Mouse (Mus musculus) midbrain, postnatal 0 days (tissue): ENCODE measurements at regions not wholly inside any gene's neighbourhood (a gene's known extent, or its start where the extent isn't known, plus 50 kb on each side); places are given as distances from the start of the nearest gene placed in this dataset.

Experiments
- ATAC-seq: fragments of 200-750 bp; cut with Nextera tagmentation; 2 replicates; pipeline ENCODE4 v1.8.0; 2017; ENCODE audit warnings: moderate number of reproducible peaks, mild to moderate bottlenecking, moderate TSS enrichment, moderate library complexity; ENCODE audit not compliant: low FRiP score
- DNase-seq: peaks from one replicate; pipeline ENCODE4 v3.0.0-alpha.2; 2015; ENCODE audit warnings: low spot score
- H3K27ac ChIP-seq: fragments of 300-500 bp; sonication (generic); 2 replicates; pipeline ENCODE4 v1.5.1; 2014; ENCODE audit warnings: low read depth, mild to moderate bottlenecking, low read length, mixed read lengths
- H3K27me3 ChIP-seq: fragments of 300-500 bp; sonication (generic); 2 replicates; pipeline ENCODE4 v1.6.1; 2014; ENCODE audit warnings: low read length, control low read depth, mixed read lengths; ENCODE audit not compliant: insufficient read depth
- H3K36me3 ChIP-seq: fragments of 300-500 bp; sonication (generic); 2 replicates; pipeline ENCODE4 v1.6.1; 2014; ENCODE audit warnings: low read length, control low read depth, mixed read lengths; ENCODE audit not compliant: insufficient read depth
- H3K4me1 ChIP-seq: fragments of 300-500 bp; sonication (generic); 2 replicates; pipeline ENCODE4 v1.6.1; 2014; ENCODE audit warnings: mild to moderate bottlenecking, control low read depth, antibody characterized with exemption, low read length, mixed read lengths; ENCODE audit not compliant: insufficient read depth
- H3K4me2 ChIP-seq: fragments of 300-500 bp; sonication (generic); 2 replicates; pipeline ENCODE4 v1.6.1; 2014; ENCODE audit warnings: low read depth, mild to moderate bottlenecking, low read length, mixed read lengths; ENCODE audit not compliant: poor library complexity, severe bottlenecking
- H3K4me3 ChIP-seq: fragments of 300-500 bp; sonication (generic); 2 replicates; pipeline ENCODE4 v1.5.1; 2014; ENCODE audit warnings: low read depth, mild to moderate bottlenecking, low read length, moderate library complexity
- H3K9ac ChIP-seq: fragments of 300-500 bp; sonication (generic); replicated peaks from 2 replicates; pipeline ENCODE4 v1.6.1; 2014; ENCODE audit warnings: mild to moderate bottlenecking, low read length, moderate library complexity, mixed read lengths; ENCODE audit not compliant: poor library complexity, severe bottlenecking
- H3K9me3 ChIP-seq: fragments of 300-500 bp; sonication (generic); 2 replicates; pipeline ENCODE4 v1.6.1; 2016; ENCODE audit warnings: low read length, control low read depth
- CTCF ChIP-seq: IDR thresholded peaks from 2 replicates; pipeline ENCODE4 v1.5.1; 2016; ENCODE audit warnings: antibody characterized with exemption, mild to moderate bottlenecking
- WGBS: fragments of 180-500 bp; shearing (Covaris S2); extraction: QIAGEN DNeasy Blood & Tissue Kit; methylation state at CpG from one replicate; pipeline ENCODE4 v1.1.7; 2014; 5-methylcytosine and 5-hydroxymethylcytosine counted together

- Histone ChIP-seq H3K36me3 (no peaks in the 10 kb centered on the region), H3K4me3 (no peak overlapping the region), H3K9me3 (no peaks in the 10 kb centered on the region), H3K4me1 (peaks cover 3% of the 10 kb centered on the region; the same call in 1 of the 2 replicates), H3K9ac (no peak overlapping the region), H3K27ac (no peak overlapping the region), H3K4me2 (0 out of 2 replicates have a peak overlapping the region, but pooled peaks have one; percentile 9), H3K27me3 (no peaks in the 10 kb centered on the region)
- ATAC-seq (no peak), DNase-seq (no peak)
- 39% methylated on average over 8 of the region's 8 CpGs for WGBS
- no peak for TF ChIP-seq CTCF
Observed at GRCm38 (mm10) chr4:48771836-48772235, 108.5 kb downstream of the Cavin4 start.

- DNase-seq (peak; percentile 80), ATAC-seq (no peak)
- 61% methylated on average over 12 of the region's 12 CpGs for WGBS
- H3K4me2 ChIP-seq = no peak overlapping the region
- H3K36me3 ChIP-seq = no peaks in the 10 kb centered on the region
- H3K27ac ChIP-seq = no peak overlapping the region
- H3K9me3 ChIP-seq = no peaks in the 10 kb centered on the region
- peak; percentile 84 for TF ChIP-seq CTCF
- no peaks in the 10 kb centered on the region for H3K4me1 ChIP-seq
- H3K27me3 ChIP-seq = no peaks in the 10 kb centered on the region
- no peak overlapping the region for H3K9ac ChIP-seq
- H3K4me3 ChIP-seq = no peak overlapping the region
Observed at GRCm38 (mm10) chr4:48779202-48779905, 116.0 kb downstream of the Cavin4 start.

GRCm38 (mm10) chr4:48779955-48780354 is 116.6 kb downstream of the Cavin4 start:
- Histone ChIP-seq H3K27me3 (no peaks in the 10 kb centered on the region), H3K9me3 (no peaks in the 10 kb centered on the region), H3K4me2 (no peak overlapping the region), H3K27ac (no peak overlapping the region), H3K4me1 (no peaks in the 10 kb centered on the region), H3K9ac (no peak overlapping the region), H3K4me3 (no peak overlapping the region), H3K36me3 (no peaks in the 10 kb centered on the region)
- 75% methylated on average over 2 of the region's 2 CpGs for WGBS
- no peak for TF ChIP-seq CTCF
- no peak for DNase-seq
- no peak for ATAC-seq

- DNase-seq (peak; percentile 19), ATAC-seq (no peak)
- no peaks in the 10 kb centered on the region for H3K27me3 ChIP-seq
- H3K9me3 ChIP-seq = no peaks in the 10 kb centered on the region
- WGBS = 69% methylated on average over 4 of the region's 4 CpGs
- no peak overlapping the region for H3K4me3 ChIP-seq
- no peak overlapping the region for H3K9ac ChIP-seq
- no peaks in the 10 kb centered on the region for H3K4me1 ChIP-seq
- H3K4me2 ChIP-seq = no peak overlapping the region
- no peak overlapping the region for H3K27ac ChIP-seq
- TF ChIP-seq CTCF = no peak
- no peaks in the 10 kb centered on the region for H3K36me3 ChIP-seq
Observed at GRCm38 (mm10) chr4:48781099-48781498, 117.8 kb downstream of the Cavin4 start.

- TF ChIP-seq CTCF = no peak
- Histone ChIP-seq H3K27me3 (no peaks in the 10 kb centered on the region), H3K27ac (no peak overlapping the region), H3K4me2 (no peak overlapping the region), H3K4me1 (no peaks in the 10 kb centered on the region), H3K9ac (no peak overlapping the region), H3K36me3 (no peaks in the 10 kb centered on the region), H3K9me3 (no peaks in the 10 kb centered on the region), H3K4me3 (no peak overlapping the region)
- DNase-seq (peak; percentile 6), ATAC-seq (no peak)
- 39% methylated on average over 3 of the region's 3 CpGs for WGBS
Observed at GRCm38 (mm10) chr4:48782686-48783085, 119.4 kb downstream of the Cavin4 start.

- H3K4me2 ChIP-seq = no peak overlapping the region
- H3K9ac ChIP-seq = no peak overlapping the region
- no peak overlapping the region for H3K4me3 ChIP-seq
- H3K4me1 ChIP-seq = no peaks in the 10 kb centered on the region
- H3K27me3 ChIP-seq = no peaks in the 10 kb centered on the region
- no peak for TF ChIP-seq CTCF
- H3K27ac ChIP-seq = no peak overlapping the region
- no peaks in the 10 kb centered on the region for H3K36me3 ChIP-seq
- no peak for ATAC-seq
- H3K9me3 ChIP-seq = no peaks in the 10 kb centered on the region
- 91% methylated on average over 4 of the region's 4 CpGs for WGBS
- DNase-seq = no peak
Observed at GRCm38 (mm10) chr4:48791096-48791495, 127.8 kb downstream of the Cavin4 start.
